Mouse (Mus musculus) R1 (cell line): Measurements from ENCODE around the gene Pmch.

Experiments used
- DNase-seq: peaks from one replicate; pipeline ENCODE4 v3.0.0-alpha.2; 2018; ENCODE audit warnings: low read depth, low spot score

Pmch gene

GRCm38 (mm10) chr10:88090772-88091171 is at the start of gene Pmch:
Gene Pmch, plus strand, starts transcription at chr10:88091072.
- DNase-seq, result no peak

DNA sequence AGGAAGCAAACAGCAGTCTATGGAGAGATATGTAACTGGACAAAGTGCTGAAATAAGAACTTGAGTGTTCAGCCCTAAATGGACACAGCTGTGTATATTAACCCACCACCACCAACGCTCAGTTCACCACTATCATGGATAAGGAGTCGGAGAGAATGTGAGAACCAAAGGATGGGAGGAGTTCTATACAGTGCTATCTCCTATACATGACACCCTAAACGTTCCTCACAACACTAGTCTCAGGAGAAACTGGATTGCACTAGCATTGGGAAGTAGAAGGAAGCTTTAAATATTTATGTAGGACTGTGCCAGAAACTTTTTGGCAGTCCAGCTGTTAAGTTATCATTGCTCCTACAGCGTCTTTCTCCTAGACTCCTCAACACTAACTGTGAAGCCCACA is 46.6 kb upstream of the Pmch start:
- DNase-seq, result no peak

- no peak for DNase-seq
Measured at GRCm38 (mm10) chr10:88046098-88046771, 44.6 kb upstream of the Pmch start.

DNA sequence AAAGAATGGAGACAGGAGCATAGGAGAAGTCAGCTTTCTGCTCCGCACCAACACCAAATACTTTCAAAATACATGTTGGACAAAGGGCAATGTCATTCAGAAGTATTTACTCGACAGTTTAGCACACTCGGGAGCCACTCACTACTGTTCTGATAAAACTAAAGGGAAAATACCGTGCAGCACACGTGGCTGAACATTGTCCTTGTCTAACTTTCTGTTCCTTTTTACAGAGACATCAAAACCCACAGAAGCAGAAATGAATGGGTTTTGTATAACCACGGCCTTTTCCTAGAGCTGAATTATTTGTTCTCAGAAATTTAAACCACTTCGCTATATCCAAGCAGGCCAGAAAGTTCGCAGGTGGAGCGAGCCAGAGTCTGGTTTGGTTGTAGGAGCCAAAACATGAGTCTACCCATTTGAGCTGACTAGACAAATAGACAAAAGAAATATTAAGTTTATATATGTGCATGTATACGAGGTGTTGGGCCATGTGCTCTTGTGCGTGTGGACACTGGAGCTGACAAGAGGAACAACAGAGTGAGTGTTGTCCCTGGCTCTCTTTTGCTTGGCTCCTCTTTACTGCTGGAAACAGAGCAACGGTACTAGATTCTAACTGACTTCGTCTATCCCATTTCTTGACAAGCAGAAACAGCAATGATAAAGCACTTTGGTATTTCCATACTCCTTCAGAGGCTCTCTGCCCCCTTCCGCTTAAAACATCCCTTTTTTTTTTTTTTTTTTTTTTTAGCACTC is 36.5 kb upstream of the Pmch start:
- no peak for DNase-seq

DNA sequence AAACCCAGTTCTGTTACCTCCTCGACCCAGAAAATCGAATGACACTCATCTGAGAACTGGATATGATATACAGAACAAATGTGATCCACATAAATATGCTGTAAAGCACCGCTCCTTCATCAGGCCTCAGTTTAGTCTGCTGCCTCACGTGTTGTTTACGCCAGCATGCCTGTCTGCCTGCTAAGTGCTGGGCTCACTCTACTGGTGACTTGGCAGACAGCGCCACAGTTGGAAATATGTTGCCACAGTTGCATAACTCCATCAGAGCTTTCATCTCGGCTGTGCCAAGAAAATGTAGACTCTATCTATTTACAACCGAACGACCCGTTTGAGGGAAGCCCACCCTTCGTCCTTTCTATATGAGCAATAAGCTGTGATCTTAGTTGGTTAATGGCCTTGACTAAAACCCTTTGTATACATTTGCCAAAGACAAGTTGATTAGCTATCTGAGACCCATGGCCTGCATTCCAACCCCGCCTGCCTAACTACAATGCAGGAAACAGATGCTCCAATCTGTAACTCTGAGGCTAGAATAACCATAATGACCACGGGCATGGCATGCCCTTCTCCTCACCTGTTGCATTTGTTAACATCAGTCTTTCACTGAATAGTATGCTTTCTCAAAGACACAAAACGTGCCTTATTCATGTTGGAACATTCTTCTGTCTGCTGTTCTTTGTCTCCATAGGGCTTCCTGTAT is 33.8 kb upstream of the Pmch start:
- DNase-seq, result no peak

- DNase-seq, result no peak
Measured at GRCm38 (mm10) chr10:88063436-88063835, 27.4 kb upstream of the Pmch start.

- DNase-seq, result no peak
Measured at GRCm38 (mm10) chr10:88064872-88065271, 26.0 kb upstream of the Pmch start.

GRCm38 (mm10) chr10:88067377-88067776 is 23.5 kb upstream of the Pmch start:
- no peak for DNase-seq

DNA sequence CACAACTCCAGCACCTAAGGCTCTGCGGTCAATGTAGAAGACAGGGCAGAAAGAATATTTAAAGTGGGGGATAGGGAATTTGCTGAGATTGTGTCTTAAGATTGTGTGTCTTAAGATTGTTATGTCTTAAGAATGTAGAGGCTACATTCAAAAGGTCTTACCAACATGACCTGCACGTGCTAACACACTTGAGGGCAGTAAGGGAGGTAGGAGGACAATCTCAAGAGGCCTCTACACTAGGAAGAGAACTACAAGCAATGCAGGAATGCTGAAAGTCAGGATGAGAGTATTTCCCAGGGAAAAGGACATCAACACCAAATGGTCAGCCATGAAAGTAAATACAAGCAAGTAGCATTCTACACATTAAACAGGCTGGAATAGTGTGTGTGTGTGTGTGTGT is 15.3 kb downstream of the Pmch start:
- DNase-seq, result no peak

- DNase-seq, result no peak
Measured at GRCm38 (mm10) chr10:88113290-88113689, 22.4 kb downstream of the Pmch start.

GRCm38 (mm10) chr10:88119721-88120120 is 28.8 kb downstream of the Pmch start:
- DNase-seq, result no peak

- DNase-seq, result no peak
Measured at GRCm38 (mm10) chr10:88135630-88136029, 44.8 kb downstream of the Pmch start.
